Mouse (Mus musculus) left cerebral cortex, adult 8-10 months (tissue): Measurements from ENCODE around the gene H2afz. TPM values are rescaled to one million over a fixed set of nuclear protein-coding genes. Genes with fewer than 3 reads are reported as not detected.
A peak's percentile ranks its signal among the peaks of the same experiment; 100 is the strongest.
"Not testable (repeated sequence)": the region's sequence is repeated elsewhere in the genome, so short reads cannot be mapped to it uniquely, and the experiment has no call there.

Experiments used
- DNase-seq, 2 experiments: peaks; one replicate each; pipeline ENCODE4 v3.0.0; 2022; ENCODE audit warnings: low spot score in 2 of 2
- total RNA-seq, 4 experiments: library from RNA; stranded (reverse); gene quantifications; 2 replicates each; pipeline ENCODE4 v1.2.4; 2022

H2afz gene
- total RNA-seq, 4 experiments from 2014 or later = 174 to 188 (median 180) TPM

DNA sequence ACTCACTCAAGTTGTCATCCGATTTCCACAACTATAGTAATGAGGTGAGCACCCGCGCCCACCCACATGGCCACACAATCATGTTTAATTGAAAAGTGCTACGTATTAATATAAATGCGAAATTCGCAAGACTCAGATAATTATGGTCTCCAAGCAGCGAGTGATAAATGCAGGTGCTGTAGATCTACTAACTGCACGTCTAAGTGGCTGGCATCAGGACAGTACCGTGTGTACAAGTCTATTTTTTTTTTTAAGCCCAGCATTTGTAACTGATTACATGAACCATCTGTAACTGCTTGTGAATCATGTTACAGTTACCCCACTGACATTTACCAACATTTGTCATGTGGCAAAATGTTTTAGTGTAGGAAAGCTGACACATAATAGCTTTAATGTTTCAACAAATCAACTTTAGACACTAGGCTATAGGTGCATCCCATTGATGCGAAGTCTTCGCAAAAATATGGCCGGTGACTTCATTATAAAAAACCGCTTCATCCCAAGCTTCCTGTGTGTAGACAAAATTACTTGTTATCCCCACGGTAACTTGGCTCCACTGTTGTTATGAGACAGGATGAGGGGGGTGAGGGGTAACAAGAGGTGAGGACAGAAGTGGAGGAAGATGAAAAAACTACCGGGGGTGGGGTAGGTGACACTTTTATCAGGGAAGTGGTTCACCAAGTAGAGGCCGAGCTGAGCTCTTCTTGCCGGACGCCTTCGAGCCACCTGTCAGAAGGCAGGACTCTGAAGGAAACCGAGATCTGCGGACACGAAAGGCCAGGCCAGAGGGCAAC, 760 bp upstream of the H2afz start:
- DNase-seq = no peak

- peak; percentile 63 to 81 for DNase-seq
Measured at GRCm38 (mm10) chr3:137864988-137865982, 998 bp downstream of the H2afz start.

GRCm38 (mm10) chr3:137867133-137867436, 2.8 kb downstream of the H2afz start:
- no peak for DNase-seq

- DNase-seq = peak; percentile 30 to 49
Measured at GRCm38 (mm10) chr3:137867437-137868093, 3.3 kb downstream of the H2afz start, which contains the start of gene Dnajb14. TSS of gene Dnajb14 (plus strand) at chr3:137867675.

GRCm38 (mm10) chr3:137868094-137868913, 4.0 kb downstream of the H2afz start:
- DNase-seq = peak in 1 of 2 experiments; percentile 20

DNA sequence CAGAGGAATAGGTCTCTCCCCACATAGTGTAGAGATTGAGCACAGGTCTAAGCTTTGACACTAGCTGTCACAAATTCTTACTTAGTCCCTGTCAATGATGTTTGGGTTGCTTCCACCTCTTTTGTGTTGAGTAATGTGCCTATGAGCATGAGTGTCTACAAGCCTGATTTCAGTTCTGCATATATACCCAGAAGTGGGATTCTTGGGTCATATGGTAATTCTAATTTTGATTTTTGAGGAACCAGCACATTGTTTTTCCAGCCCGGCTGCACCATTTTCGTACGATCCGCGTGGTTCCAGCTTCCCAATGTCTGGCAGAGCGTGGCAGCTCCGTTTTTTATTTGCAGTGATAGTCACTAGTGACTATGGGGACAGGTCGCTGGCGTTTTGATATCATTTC, 5.1 kb downstream of the H2afz start:
- DNase-seq = no peak

- no peak for DNase-seq
Measured at GRCm38 (mm10) chr3:137879313-137879712, 15.0 kb downstream of the H2afz start.

DNA sequence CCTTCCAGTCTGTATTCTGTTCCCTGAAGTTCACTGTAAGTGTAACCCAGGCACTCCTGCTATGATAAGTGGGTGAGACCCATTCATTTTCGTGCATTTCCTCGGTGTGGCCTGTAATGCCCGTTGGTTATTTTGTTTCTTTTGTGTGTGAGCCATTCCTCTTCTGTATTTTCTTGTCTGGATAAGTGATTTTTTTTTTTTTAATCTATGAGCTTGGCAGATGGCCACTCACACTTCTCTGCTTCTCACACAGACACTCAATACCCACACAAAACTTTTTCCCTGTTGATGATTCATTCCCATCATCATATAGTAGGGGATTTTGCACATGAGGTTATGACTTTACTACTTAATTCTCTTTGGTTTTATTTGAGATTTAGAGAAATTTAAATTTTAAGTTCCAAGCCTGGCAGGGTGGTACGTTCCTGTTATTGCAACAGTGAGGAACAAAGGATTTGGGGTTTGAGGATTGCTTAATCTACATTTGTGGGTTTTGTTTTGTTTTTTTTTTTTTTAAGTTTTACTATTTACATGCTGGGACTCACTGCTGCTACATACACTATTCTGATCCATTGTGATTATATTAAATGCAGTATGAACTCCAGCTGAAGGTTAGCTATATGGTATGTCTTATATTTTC, 15.9 kb downstream of the H2afz start:
- no peak for DNase-seq

DNA sequence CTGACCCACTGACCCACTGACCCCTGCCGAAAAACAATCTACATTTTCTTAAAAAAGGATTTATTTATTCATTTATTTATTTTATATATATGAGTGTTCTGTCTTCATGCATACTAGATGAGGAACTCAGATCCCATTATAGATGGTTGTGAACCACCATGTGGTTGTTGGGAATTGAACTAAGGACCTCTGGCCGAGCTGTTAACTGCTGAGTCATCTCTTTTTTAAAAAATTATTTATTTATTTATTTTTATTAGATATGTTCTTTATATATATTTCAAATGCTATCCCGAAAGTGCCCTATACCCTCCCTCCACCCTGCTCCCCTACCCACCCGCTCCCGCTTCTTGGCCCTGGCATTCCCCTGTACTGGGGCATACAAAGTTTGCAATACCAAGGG, 16.8 kb downstream of the H2afz start:
- no peak for DNase-seq

GRCm38 (mm10) chr3:137887961-137888360, 23.7 kb downstream of the H2afz start:
- no peak for DNase-seq

GRCm38 (mm10) chr3:137891089-137891488, 26.8 kb downstream of the H2afz start:
- DNase-seq = no peak

DNA sequence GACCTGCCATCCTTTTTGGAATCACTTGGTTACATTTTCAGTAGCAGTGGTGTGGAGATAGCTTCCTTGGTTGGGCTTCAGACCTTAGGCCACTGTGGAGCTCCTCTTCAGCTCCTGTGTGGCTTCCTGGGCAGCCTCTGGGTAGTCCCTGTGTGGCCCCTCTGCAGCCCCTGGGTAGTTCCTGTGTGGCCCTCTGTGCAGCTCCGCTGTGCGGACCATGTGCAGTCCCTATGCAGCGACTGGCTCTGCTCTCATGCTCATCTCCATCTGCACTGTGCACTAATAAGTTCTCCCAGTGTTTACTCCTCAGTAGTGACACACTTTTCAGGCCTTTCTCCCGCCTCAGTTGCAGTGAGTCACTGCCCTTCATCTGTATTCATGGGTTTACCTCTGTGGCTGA, 27.8 kb downstream of the H2afz start:
- DNase-seq = no peak

DNA sequence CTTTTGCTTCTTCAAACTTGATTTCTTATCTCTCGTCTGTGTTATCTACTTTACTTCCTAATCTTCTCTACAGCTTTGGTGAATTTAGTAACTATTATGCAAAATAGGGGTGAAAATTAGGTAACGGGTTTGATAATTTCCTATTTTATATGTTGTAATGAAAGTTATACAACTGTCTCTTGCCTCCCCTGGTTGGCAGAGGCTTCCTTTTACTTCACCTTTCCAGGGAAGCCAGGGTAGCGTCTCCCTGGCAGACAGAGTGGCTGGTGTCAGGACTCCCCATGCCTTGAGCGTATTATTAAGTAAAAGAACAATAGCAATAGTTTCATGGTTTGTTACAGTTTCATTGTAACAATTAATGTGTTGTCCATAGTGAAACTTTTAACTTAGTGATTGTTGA, 29.5 kb downstream of the H2afz start:
- no peak for DNase-seq

DNA sequence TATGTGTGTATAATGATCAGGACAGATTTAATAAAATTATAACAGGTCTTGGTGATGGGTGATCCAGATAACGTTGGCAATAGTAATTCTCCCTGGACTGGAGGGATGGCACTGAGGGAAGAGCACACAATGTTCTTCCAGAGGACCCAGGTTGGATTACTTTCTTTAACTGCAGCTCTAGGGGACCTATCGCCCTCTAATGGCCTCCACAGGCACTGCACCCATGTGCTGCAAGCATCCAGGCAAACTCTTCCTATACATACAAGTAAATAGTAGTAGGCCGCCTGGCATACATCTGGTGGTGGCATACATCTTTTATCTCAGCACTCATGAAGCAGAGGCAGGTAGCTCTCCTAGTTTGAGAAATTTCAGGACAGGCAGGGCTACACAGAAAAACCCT, 30.9 kb downstream of the H2afz start:
- DNase-seq = no peak

DNA sequence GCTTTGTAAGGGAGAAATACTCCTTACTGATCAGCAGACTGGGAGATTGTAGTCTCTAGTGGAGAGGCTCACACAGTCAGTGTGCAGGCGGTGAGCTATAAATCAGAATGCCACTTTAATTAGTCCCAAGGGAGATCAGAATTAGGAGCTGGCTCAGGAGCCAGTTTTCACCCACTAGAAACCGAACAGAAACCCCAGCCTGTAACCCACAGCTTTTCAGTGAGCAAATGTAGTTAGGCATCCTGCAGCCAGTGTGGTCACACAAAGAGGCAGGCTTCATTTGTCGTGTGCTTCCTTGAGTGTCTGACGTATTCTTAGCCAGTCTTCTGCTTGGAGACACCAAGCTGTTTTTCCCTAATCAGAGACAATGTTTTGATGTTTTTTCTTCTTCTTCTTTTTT, 32.1 kb downstream of the H2afz start:
- DNase-seq = no peak

DNA sequence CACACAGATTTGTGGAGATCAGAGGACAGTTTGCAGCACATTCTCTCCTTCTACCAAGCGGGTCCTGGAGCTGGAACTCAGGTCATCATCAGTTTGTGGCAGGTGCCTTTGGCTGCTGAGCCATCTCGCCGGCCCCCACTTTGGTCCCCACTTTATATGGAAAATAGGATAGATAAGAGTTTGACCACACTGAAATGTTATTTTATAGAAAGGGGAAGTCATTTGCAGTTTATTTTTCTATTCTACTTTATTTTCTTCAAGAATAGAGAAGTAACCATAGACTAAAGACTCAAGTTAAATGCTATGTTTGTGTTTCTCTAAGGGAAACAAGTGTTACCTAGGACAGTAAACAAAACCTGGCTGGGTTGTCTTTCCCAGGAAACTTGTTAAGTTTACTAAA, 32.6 kb downstream of the H2afz start:
- DNase-seq = no peak

DNA sequence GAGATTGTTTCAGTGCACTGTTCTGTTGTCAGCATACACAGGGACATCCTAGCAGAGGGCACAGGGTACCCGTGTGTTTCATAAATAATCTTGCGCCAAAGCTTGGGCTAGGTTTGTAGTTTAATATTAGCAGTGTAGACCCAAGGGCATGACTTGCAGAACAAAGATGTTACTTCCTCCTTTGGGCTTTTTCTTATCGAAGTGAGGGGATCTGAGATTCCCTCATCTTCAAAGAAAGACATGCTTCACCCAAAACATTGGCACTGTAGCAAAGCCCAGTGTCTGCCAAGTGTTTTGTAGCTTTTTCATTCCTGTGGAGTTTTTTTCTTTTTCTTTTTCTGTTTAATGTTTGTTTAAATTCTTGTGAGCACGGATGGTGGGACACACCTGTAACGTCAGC, 33.4 kb downstream of the H2afz start:
- DNase-seq = no peak

DNA sequence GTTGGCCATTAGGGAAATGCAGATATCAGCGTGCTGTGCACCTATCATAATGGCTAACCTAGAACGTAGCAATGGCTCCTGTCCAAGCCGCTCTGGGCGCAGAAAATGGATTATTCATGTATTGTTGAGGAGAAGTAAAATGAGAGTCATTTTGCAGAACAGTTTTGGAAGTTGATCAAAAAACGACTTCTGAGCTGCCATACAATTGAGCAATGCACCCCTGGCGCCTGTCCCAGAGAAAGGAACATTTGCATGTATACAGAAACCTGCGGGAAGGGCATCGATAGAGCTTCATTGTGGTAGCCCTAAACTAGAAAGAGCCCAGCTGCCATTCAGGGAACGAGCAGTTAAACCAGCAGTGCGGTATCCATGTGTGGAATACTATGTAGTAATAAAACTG, 35.9 kb downstream of the H2afz start:
- DNase-seq = no peak

DNA sequence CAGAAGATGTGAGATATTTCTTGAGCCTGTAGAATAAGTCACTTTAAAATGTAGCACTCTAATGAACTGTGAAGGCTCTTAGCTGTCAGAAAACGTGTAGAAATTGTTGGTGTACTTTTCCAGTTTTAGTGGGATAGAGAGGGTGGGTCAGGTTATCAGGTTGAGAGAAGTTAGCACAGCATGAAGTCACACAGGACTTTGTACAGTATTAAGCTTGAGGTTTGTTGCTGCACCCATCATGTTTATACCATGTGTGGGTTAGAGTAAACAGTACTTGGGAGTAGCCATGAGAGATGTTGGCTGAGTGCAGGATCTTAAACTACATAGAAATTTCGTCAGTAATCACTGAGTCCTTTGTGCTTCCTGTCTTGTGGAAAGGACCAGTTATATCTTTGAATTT, 48.8 kb downstream of the H2afz start:
- no peak for DNase-seq

GRCm38 (mm10) chr3:137914567-137914966, 50.3 kb downstream of the H2afz start:
- DNase-seq = not testable (repeated sequence)
